Mouse (Mus musculus): Measurements from ENCODE around the gene Gpatch8. TPM values are rescaled to one million over a fixed set of nuclear protein-coding genes. Genes with fewer than 3 reads are reported as not detected.

Gene Gpatch8
- polyA plus RNA-seq, 1 experiment from 2014 or later, result 27.5 TPM

DNA sequence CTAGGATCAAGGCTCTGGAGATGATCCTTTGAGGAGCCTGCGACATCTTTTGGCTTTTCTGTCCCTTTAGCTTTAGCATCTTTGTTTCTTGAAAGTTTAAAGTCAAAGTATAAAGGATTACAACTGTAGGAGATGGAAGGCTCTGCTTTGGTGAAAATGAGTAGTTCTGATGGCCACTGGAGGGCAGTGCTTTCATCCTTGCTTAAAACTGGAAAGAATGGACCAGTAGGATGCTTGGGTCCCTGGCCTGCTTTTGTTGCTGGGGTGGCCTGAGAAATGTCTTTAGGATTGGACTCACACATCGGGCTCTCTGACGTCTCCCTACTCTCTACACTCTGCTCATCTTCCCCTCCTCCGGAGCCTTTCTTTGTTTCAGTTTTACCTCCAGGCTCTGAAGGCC lies 75.3 kb downstream of the Gpatch8 start:
- in situ Hi-C loops (cut with MboI; ENCODE audit: low pct_unique_long_range_greater_than_20kb), result no loop called here
- no peak for ATAC-seq
- ChIA-PET CTCF (interaction anchor here (1.4 kb wide), 1 partner anchor 9 kb away, joined by 3 read pairs; no protein-coding TSS in a partner anchor), POLR2A (no interaction called here)
- TF ChIP-seq CTCF (IDR thresholded peaks at IDR 0.05), result no peak
- no peak for DNase-seq (ENCODE audit: low read depth, low spot score)
- H3K27me3 ChIP-seq, result no peaks in the 10 kb centered on the region

DNA sequence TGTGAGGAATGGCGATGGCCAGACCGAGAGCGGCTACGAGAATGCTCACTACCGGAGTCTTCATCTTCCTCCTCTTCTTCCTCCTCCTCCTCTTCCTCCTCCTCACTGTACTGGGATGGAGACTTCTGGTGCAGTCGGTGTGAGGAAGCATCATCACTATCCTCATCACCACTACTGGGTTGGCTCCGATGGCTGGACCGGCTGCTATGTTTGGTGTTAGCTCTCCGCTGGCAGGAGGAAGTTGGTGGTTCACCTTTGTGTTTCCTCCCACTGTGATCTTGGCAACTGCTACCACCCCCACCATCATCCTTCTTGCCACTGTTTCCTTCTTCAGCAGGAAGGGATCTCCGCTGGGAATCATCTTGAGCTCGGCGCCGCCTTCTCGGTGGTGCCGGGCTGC lies 76.1 kb downstream of the Gpatch8 start:
- CTCF ChIA-PET, result interaction anchor here (1.4 kb wide), 1 partner anchor 20 kb away, joined by 3 read pairs; no protein-coding TSS in a partner anchor
- in situ Hi-C loops (cut with MboI; ENCODE audit: low pct_unique_long_range_greater_than_20kb), result no loop called here
- DNase-seq (ENCODE audit: low read depth, low spot score), result no peak
- ATAC-seq, result no peak
- POLR2A ChIA-PET, result no interaction called here
- H3K27me3 ChIP-seq, result no peaks in the 10 kb centered on the region
- TF ChIP-seq CTCF (IDR thresholded peaks at IDR 0.05), result no peak

GRCm38 (mm10) chr11:102479581-102479980 lies 76.6 kb downstream of the Gpatch8 start:
- in situ Hi-C loops (cut with MboI; ENCODE audit: low pct_unique_long_range_greater_than_20kb), result no loop called here
- H3K27me3 ChIP-seq, result no peaks in the 10 kb centered on the region
- POLR2A ChIA-PET, result no interaction called here
- TF ChIP-seq CTCF (IDR thresholded peaks at IDR 0.05), result no peak
- CTCF ChIA-PET, result interaction anchor here (1.4 kb wide), 1 partner anchor 21 kb away, joined by 3 read pairs; no protein-coding TSS in a partner anchor
- no peak for DNase-seq (ENCODE audit: low read depth, low spot score)
- no peak for ATAC-seq

DNA sequence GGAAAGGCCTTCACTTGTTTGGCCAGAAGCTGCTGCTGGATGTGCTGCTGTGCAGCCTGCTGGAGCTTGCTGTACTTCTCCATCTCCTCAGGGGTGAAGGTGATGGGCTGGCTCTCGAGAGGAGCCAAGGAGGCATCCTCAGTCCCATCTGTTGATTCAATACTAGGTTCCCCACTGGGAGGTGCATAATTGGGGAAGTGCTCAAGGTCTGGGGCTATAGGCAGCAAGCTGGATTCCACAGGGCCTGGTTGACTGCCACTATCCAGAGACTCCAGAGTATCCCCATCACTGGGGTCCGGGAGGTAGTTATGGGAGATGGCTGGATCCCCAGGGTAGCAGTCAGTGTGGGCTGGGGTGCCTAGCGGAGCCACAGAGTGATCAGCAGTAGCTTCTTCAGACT lies 77.5 kb downstream of the Gpatch8 start:
- in situ Hi-C loops (cut with MboI; ENCODE audit: low pct_unique_long_range_greater_than_20kb), result no loop called here
- CTCF ChIA-PET, result interaction anchor here (0.8 to 1.1 kb wide), 2 partner anchors 8 to 9 kb away, joined by 3 to 4 read pairs; no protein-coding TSS in a partner anchor
- no peak for DNase-seq (ENCODE audit: low read depth, low spot score)
- no peak for ATAC-seq
- POLR2A ChIA-PET, result interaction anchor here (0.6 kb wide), 1 partner anchor 18 kb away, joined by 3 read pairs; no protein-coding TSS in a partner anchor
- TF ChIP-seq CTCF (IDR thresholded peaks at IDR 0.05), result no peak
- H3K27me3 ChIP-seq, result no peaks in the 10 kb centered on the region

DNA sequence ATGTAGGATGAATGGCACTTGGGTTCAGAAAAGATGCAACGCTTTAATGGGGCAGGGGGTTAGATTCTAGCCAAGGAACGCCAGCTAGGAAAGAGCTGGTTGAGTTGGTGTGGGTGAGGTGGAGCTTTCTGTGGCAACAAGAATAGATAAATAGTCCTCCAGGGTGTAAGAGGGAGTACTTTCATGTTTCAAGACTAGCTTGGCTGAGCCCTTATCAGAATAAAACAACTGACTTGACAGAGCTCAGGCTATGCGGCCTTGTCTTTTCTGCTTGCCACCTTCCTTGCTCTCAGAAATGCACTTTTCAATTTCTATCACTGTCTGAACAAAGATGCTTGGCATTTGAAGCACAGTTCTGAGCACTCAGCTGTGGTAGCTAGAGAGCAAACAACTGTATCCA lies 81.2 kb downstream of the Gpatch8 start:
- in situ Hi-C loops (cut with MboI; ENCODE audit: low pct_unique_long_range_greater_than_20kb), result no loop called here
- no peak for DNase-seq (ENCODE audit: low read depth, low spot score)
- no peaks in the 10 kb centered on the region for H3K27me3 ChIP-seq
- CTCF ChIA-PET, result interaction anchor here (1.1 kb wide), 1 partner anchor 12 kb away, joined by 3 read pairs; no protein-coding TSS in a partner anchor
- POLR2A ChIA-PET, result no interaction called here
- ATAC-seq, result no peak
- TF ChIP-seq CTCF (IDR thresholded peaks at IDR 0.05), result no peak

DNA sequence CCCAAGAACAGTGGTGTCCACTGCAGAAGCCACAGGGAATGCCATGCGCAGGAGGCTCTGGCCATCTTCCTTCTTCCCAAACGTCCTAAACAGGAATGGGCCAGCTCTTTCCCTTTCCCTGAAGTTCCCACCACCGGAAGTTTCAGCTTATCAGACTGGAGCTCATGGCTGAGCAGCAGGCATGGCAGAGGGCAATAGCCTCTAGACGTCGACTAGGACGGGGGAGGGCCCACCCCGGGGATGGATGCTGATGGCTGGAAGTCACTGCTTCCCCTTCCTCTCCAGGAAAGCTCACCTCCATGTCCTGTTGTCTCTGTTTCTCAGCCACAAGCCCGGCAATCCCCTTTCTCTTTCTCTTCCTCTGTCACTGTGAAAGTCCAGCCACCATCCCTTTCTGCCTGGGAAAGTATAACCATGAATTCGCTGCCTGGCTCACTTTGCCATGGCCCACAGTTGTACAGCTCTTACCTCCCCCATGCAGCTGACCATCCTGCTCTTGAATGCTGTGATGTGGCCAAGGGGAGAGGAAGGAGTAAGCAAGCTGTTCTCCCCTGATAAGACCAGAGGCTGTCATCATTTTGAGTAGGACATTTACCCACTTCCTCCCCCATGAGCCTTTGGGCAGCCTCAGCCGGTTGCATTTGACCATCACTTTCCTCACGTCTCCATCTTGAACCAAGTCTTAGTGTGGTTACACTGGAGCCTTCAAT lies 86.4 kb downstream of the Gpatch8 start, which contains the start of gene Itga2b:
Gene Itga2b (minus strand): TSS at position 475 of the 710 bp plus-strand sequence.
- no peak for ATAC-seq
- POLR2A ChIA-PET, result interaction anchor here (1.0 kb wide), 1 partner anchor 26 kb away, joined by 3 read pairs; no protein-coding TSS in a partner anchor
- H3K27me3 ChIP-seq, result no peaks in the 10 kb centered on the region
- CTCF ChIA-PET, result interaction anchor here (0.8 kb wide), 1 partner anchor 9 kb away, joined by 3 read pairs; no protein-coding TSS in a partner anchor
- in situ Hi-C loops (cut with MboI; ENCODE audit: low pct_unique_long_range_greater_than_20kb), result no loop called here
- no peak for TF ChIP-seq CTCF (IDR thresholded peaks at IDR 0.05)
- no peak for DNase-seq (ENCODE audit: low read depth, low spot score)

DNA sequence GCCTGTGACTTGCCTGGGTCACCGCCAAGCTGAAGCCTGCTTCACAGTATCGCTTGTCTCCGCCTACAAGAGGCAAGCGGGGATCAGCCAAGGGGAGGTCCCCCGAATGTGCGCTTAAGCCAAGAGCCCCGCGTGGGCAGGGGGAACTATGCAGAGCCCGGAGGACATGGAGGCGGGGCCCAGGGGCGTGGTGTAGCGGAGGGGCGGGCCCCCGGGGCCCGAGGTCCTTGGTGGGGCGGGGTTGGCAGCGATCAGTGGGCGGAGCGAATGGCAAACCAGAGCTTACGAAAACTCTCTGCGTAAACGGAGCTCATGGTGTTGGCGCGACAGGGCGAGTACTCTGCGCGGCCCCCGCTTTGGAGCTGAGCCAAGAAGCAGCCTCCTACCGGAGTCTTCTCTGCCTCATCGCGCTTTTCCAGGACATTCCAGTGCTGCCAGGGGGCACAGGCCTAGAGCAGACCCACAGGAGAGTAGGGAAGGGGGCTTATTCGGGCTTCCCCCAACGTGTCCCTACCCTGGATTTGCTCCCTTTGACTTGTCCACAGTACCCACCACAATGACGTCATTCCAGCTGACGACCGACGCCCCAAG lies 89.1 kb downstream of the Gpatch8 start:
- ChIA-PET POLR2A (interaction anchor here (0.7 to 1.1 kb wide), 2 partner anchors 10 to 57 kb away, joined by 3 to 4 read pairs; no protein-coding TSS in a partner anchor), CTCF (interaction anchor here (1.3 kb wide), 1 partner anchor 20 kb away, joined by 3 read pairs; the partner anchor contains the start of gene Fam171a2)
- H3K27me3 ChIP-seq, result no peaks in the 10 kb centered on the region
- peak; percentile 61 for ATAC-seq
- TF ChIP-seq CTCF (IDR thresholded peaks at IDR 0.05), result no peak
- in situ Hi-C loops (cut with MboI; ENCODE audit: low pct_unique_long_range_greater_than_20kb), result no loop called here
- DNase-seq (ENCODE audit: low read depth, low spot score), result peak; percentile 73

GRCm38 (mm10) chr11:102465713-102466436 lies 90.3 kb downstream of the Gpatch8 start:
- TF ChIP-seq CTCF (IDR thresholded peaks at IDR 0.05), result no peak
- ChIA-PET CTCF (interaction anchor here (2.7 kb wide), 1 partner anchor 18 kb away, joined by 9 read pairs; the partner anchor contains the start of gene Fam171a2), POLR2A (interaction anchor here (1.1 kb wide), 1 partner anchor 56 kb away, joined by 4 read pairs; no protein-coding TSS in a partner anchor)
- in situ Hi-C loops (cut with MboI; ENCODE audit: low pct_unique_long_range_greater_than_20kb), result no loop called here
- no peaks in the 10 kb centered on the region for H3K27me3 ChIP-seq
- DNase-seq (ENCODE audit: low read depth, low spot score) (peak; percentile 41), ATAC-seq (peak; percentile 8)

- in situ Hi-C loops (cut with MboI; ENCODE audit: low pct_unique_long_range_greater_than_20kb), result no loop called here
- no peak for TF ChIP-seq CTCF (IDR thresholded peaks at IDR 0.05)
- ATAC-seq, result no peak
- DNase-seq (ENCODE audit: low read depth, low spot score), result no peak
- ChIA-PET CTCF (interaction anchor here (2.7 kb wide), 1 partner anchor 17 kb away, joined by 9 read pairs; the partner anchor contains the start of gene Fam171a2), POLR2A (interaction anchor here (1.6 kb wide), 1 partner anchor 18 kb away, joined by 5 read pairs; no protein-coding TSS in a partner anchor)
- H3K27me3 ChIP-seq, result no peaks in the 10 kb centered on the region
These were observed 91.3 kb downstream of the Gpatch8 start for GRCm38 (mm10) chr11:102464901-102465300.

DNA sequence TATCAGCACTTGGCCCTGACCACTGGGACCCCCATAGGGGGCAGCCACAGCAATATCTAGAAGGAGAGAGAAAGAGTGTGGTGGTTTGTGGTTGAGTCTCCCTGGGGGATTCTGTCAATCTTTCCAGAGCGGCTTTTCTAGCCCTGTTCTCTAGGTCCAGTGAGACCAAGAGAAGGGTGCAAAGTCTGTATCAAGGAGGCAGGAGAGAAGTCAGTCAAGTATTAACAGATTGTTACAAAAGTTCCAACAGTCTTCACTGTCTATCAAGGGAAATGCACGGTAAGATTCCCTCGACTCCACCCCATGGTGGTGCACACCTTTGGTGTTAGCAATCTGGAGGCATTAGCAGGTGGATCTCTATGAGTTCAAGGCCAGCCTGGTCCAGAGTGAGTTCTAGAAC lies 94.4 kb downstream of the Gpatch8 start:
- POLR2A ChIA-PET, result no interaction called here
- in situ Hi-C loops (cut with MboI; ENCODE audit: low pct_unique_long_range_greater_than_20kb), result no loop called here
- DNase-seq (ENCODE audit: low read depth, low spot score) (no peak), ATAC-seq (no peak)
- H3K27me3 ChIP-seq, result no peaks in the 10 kb centered on the region
- TF ChIP-seq CTCF (IDR thresholded peaks at IDR 0.05), result no peak
- CTCF ChIA-PET, result no interaction called here

All from Patski (cell line).